Mouse (Mus musculus) retina, postnatal 7 days (tissue): ENCODE data around the gene Rtn4rl1.

ENCODE experiments used
- DNase-seq: peaks from one replicate; pipeline ENCODE4 v3.0.0-alpha.2; 2012; ENCODE audit warnings: low read depth, low spot score

The Rtn4rl1 gene

GRCm38 (mm10) chr11:75247137-75247730 is 53.7 kb downstream of the Rtn4rl1 start:
- no peak for DNase-seq

GRCm38 (mm10) chr11:75249588-75249987 is 56.0 kb downstream of the Rtn4rl1 start:
- no peak for DNase-seq

GRCm38 (mm10) chr11:75251006-75251512 is 57.5 kb downstream of the Rtn4rl1 start:
- DNase-seq, result no peak

- DNase-seq, result no peak
These were observed 58.0 kb downstream of the Rtn4rl1 start for GRCm38 (mm10) chr11:75251557-75252070.

GRCm38 (mm10) chr11:75254252-75254912 is 60.8 kb downstream of the Rtn4rl1 start:
- DNase-seq, result no peak

- DNase-seq, result no peak
These were observed 61.7 kb downstream of the Rtn4rl1 start for GRCm38 (mm10) chr11:75255330-75255729.

GRCm38 (mm10) chr11:75257056-75257648 is 63.6 kb downstream of the Rtn4rl1 start:
- DNase-seq, result no peak

- no peak for DNase-seq
These were observed 65.8 kb downstream of the Rtn4rl1 start for GRCm38 (mm10) chr11:75259416-75259815.

GRCm38 (mm10) chr11:75259996-75260561 is 66.5 kb downstream of the Rtn4rl1 start:
- no peak for DNase-seq

- DNase-seq, result no peak
These were observed 67.4 kb downstream of the Rtn4rl1 start for GRCm38 (mm10) chr11:75261016-75261415.

- no peak for DNase-seq
These were observed 68.1 kb downstream of the Rtn4rl1 start for GRCm38 (mm10) chr11:75261730-75262129.

- no peak for DNase-seq
These were observed 68.6 kb downstream of the Rtn4rl1 start for GRCm38 (mm10) chr11:75262181-75262580.

GRCm38 (mm10) chr11:75262791-75263190 is 69.2 kb downstream of the Rtn4rl1 start:
- DNase-seq, result no peak

GRCm38 (mm10) chr11:75263274-75263963 is 69.8 kb downstream of the Rtn4rl1 start:
- DNase-seq, result no peak

- no peak for DNase-seq
These were observed 70.4 kb downstream of the Rtn4rl1 start for GRCm38 (mm10) chr11:75263964-75264312.

- no peak for DNase-seq
These were observed 71.0 kb downstream of the Rtn4rl1 start for GRCm38 (mm10) chr11:75264550-75264949.

GRCm38 (mm10) chr11:75265545-75265944 is 72.0 kb downstream of the Rtn4rl1 start:
- DNase-seq, result no peak

- DNase-seq, result no peak
These were observed 74.3 kb downstream of the Rtn4rl1 start for GRCm38 (mm10) chr11:75267826-75268281.

- DNase-seq, result no peak
These were observed 74.9 kb downstream of the Rtn4rl1 start for GRCm38 (mm10) chr11:75268492-75268891.

GRCm38 (mm10) chr11:75269213-75269612 is 75.6 kb downstream of the Rtn4rl1 start:
- DNase-seq, result no peak

- no peak for DNase-seq
These were observed 76.8 kb downstream of the Rtn4rl1 start for GRCm38 (mm10) chr11:75270276-75270984.
